Mouse (Mus musculus) midbrain, embryonic 13.5 days (tissue): ENCODE measurements around the gene Rac3. TPM values are rescaled to one million over a fixed set of nuclear protein-coding genes. Genes with fewer than 3 reads are reported as not detected.

Source experiments
- ATAC-seq: fragments of 200-750 bp; cut with Nextera tagmentation; 2 replicates; pipeline ENCODE4 v1.8.0; 2017; ENCODE audit warnings: mild to moderate bottlenecking, moderate TSS enrichment, moderate library complexity
- H3K27ac ChIP-seq: fragments of 300-500 bp; sonication (generic); 2 replicates; pipeline ENCODE4 v1.5.1; 2015; ENCODE audit warnings: inconsistent platforms, mild to moderate bottlenecking, moderate library complexity
- H3K27me3 ChIP-seq: fragments of 300-500 bp; sonication (generic); 2 replicates; pipeline ENCODE4 v1.6.1; 2015; ENCODE audit warnings: mild to moderate bottlenecking, inconsistent platforms
- H3K36me3 ChIP-seq: fragments of 300-500 bp; sonication (generic); 2 replicates; pipeline ENCODE4 v1.6.1; 2015; ENCODE audit warnings: mild to moderate bottlenecking, inconsistent platforms
- H3K4me1 ChIP-seq: fragments of 300-500 bp; sonication (generic); replicated peaks from 2 replicates; pipeline ENCODE4 v1.6.1; 2015; ENCODE audit warnings: inconsistent platforms
- H3K4me2 ChIP-seq: fragments of 300-500 bp; sonication (generic); replicated peaks from 2 replicates; pipeline ENCODE4 v1.6.1; 2015; ENCODE audit warnings: moderate library complexity, mild to moderate bottlenecking, inconsistent platforms
- H3K4me3 ChIP-seq: fragments of 300-500 bp; sonication (generic); replicated peaks from 2 replicates; pipeline ENCODE4 v1.5.1; 2015; ENCODE audit warnings: mild to moderate bottlenecking, inconsistent platforms
- H3K9ac ChIP-seq: fragments of 300-500 bp; sonication (generic); replicated peaks from 2 replicates; pipeline ENCODE4 v1.6.1; 2015; ENCODE audit warnings: mild to moderate bottlenecking, inconsistent platforms
- H3K9me3 ChIP-seq: fragments of 300-500 bp; sonication (generic); 2 replicates; pipeline ENCODE4 v1.6.1; 2016; ENCODE audit warnings: mild to moderate bottlenecking, inconsistent platforms
- whole genome bisulfite sequencing: fragments of 180-500 bp; shearing (Covaris S2); methylation state at CpG from one replicate; pipeline ENCODE4 v1.1.7; 2015; 5-methylcytosine and 5-hydroxymethylcytosine counted together
- polyA plus RNA-seq: library from polyadenylated mRNA; unstranded; fragments of >200 nt; fragmentation: Nextera tagmentation; extraction: Ambion mirVana; gene quantifications from 2 replicates; pipeline ENCODE4 v1.2.1, GENCODE M21; 2015

The Rac3 gene
- polyA plus RNA-seq, 1 experiment from 2014 or later: 218 TPM

- Histone ChIP-seq H3K27ac (no peak overlapping the region), H3K9me3 (no peaks in the 10 kb centered on the region), H3K4me3 (no peak overlapping the region), H3K4me2 (no peak overlapping the region), H3K36me3 (peaks cover 79% of the 10 kb centered on the region), H3K4me1 (peaks cover 2% of the 10 kb centered on the region), H3K9ac (no peak overlapping the region), H3K27me3 (no peaks in the 10 kb centered on the region)
- ATAC-seq: no peak
- WGBS: 83% methylated on average over 3 of the region's 3 CpGs
Measured at GRCm38 (mm10) chr11:120689365-120689764, 31.9 kb upstream of the Rac3 start.

GRCm38 (mm10) chr11:120692471-120693011 is 28.7 kb upstream of the Rac3 start:
- Histone ChIP-seq H3K36me3 (peaks cover 75% of the 10 kb centered on the region), H3K27me3 (no peaks in the 10 kb centered on the region), H3K27ac (no peak overlapping the region), H3K4me2 (no peak overlapping the region), H3K4me1 (peaks cover 20% of the 10 kb centered on the region), H3K9me3 (no peaks in the 10 kb centered on the region), H3K9ac (no peak overlapping the region), H3K4me3 (no peak overlapping the region)
- no peak for ATAC-seq
- 95% methylated on average over 4 of the region's 4 CpGs for WGBS

GRCm38 (mm10) chr11:120693461-120693860 is 27.8 kb upstream of the Rac3 start:
- H3K9me3 ChIP-seq: no peaks in the 10 kb centered on the region
- no peak for ATAC-seq
- no peaks in the 10 kb centered on the region for H3K27me3 ChIP-seq
- H3K4me2 ChIP-seq: no peak overlapping the region
- H3K4me3 ChIP-seq: no peak overlapping the region
- H3K9ac ChIP-seq: no peak overlapping the region
- WGBS: 56% methylated on average over 3 of the region's 3 CpGs
- no peak overlapping the region for H3K27ac ChIP-seq
- peaks cover 20% of the 10 kb centered on the region for H3K4me1 ChIP-seq
- H3K36me3 ChIP-seq: peaks cover 70% of the 10 kb centered on the region

- ATAC-seq: peak; percentile 77
- no peak overlapping the region for H3K4me2 ChIP-seq
- H3K36me3 ChIP-seq: peaks cover 70% of the 10 kb centered on the region
Measured at GRCm38 (mm10) chr11:120695184-120695583, 26.1 kb upstream of the Rac3 start.

GRCm38 (mm10) chr11:120695641-120696040 is 25.6 kb upstream of the Rac3 start:
- ATAC-seq: peak; percentile 72
- no peaks in the 10 kb centered on the region for H3K9me3 ChIP-seq
- H3K27ac ChIP-seq: peak overlapping the region; percentile 80
- peaks cover 70% of the 10 kb centered on the region for H3K36me3 ChIP-seq
- WGBS: 35% methylated on average over 12 of the region's 12 CpGs
- no peak overlapping the region for H3K4me3 ChIP-seq
- H3K4me2 ChIP-seq: 0 out of 2 replicates have a peak overlapping the region, but pooled peaks have one; percentile 2
- no peaks in the 10 kb centered on the region for H3K27me3 ChIP-seq
- H3K9ac ChIP-seq: peak overlapping the region; percentile 39; the same call in 1 of the 2 replicates
- H3K4me1 ChIP-seq: peaks cover 20% of the 10 kb centered on the region

More at GRCm38 (mm10) chr11:120695184-120695583, 26.1 kb upstream of the Rac3 start:
- Histone ChIP-seq H3K27me3 (no peaks in the 10 kb centered on the region), H3K9ac (no peak overlapping the region), H3K27ac (peak overlapping the region; percentile 80), H3K9me3 (no peaks in the 10 kb centered on the region), H3K4me3 (no peak overlapping the region), H3K4me1 (peaks cover 20% of the 10 kb centered on the region)
- WGBS: 28% methylated on average over 4 of the region's 4 CpGs

- Histone ChIP-seq H3K36me3 (peaks cover 75% of the 10 kb centered on the region), H3K27ac (no peak overlapping the region), H3K4me2 (no peak overlapping the region), H3K9me3 (no peaks in the 10 kb centered on the region), H3K4me3 (no peak overlapping the region), H3K9ac (no peak overlapping the region), H3K27me3 (no peaks in the 10 kb centered on the region), H3K4me1 (peaks cover 20% of the 10 kb centered on the region)
- no peak for ATAC-seq
- 92% methylated on average over 6 of the region's 6 CpGs for WGBS
Measured at GRCm38 (mm10) chr11:120696568-120696967, 24.7 kb upstream of the Rac3 start.

- 68% methylated on average over 10 of the region's 10 CpGs for WGBS
- Histone ChIP-seq H3K36me3 (peaks cover 75% of the 10 kb centered on the region), H3K27me3 (no peaks in the 10 kb centered on the region), H3K4me2 (no peak overlapping the region), H3K4me1 (peaks cover 20% of the 10 kb centered on the region), H3K4me3 (no peak overlapping the region), H3K9ac (no peak overlapping the region), H3K27ac (no peak overlapping the region), H3K9me3 (no peaks in the 10 kb centered on the region)
- no peak for ATAC-seq
Measured at GRCm38 (mm10) chr11:120697741-120698140, 23.5 kb upstream of the Rac3 start.

- 45% methylated on average over 15 of the region's 15 CpGs for WGBS
- ATAC-seq: no peak
- Histone ChIP-seq H3K9me3 (no peaks in the 10 kb centered on the region), H3K27me3 (no peaks in the 10 kb centered on the region), H3K4me3 (no peak overlapping the region), H3K9ac (peak overlapping the region; percentile 42), H3K4me1 (peaks cover 45% of the 10 kb centered on the region), H3K4me2 (no peak overlapping the region), H3K36me3 (peaks cover 45% of the 10 kb centered on the region), H3K27ac (0 out of 2 replicates have a peak overlapping the region, but pooled peaks have one; percentile 25)
Measured at GRCm38 (mm10) chr11:120703696-120704454, 17.4 kb upstream of the Rac3 start.

GRCm38 (mm10) chr11:120704486-120705325 is 16.6 kb upstream of the Rac3 start:
- WGBS: 17% methylated on average over 8 of the region's 8 CpGs
- H3K27ac ChIP-seq: peak overlapping the region; percentile 61
- H3K36me3 ChIP-seq: peaks cover 45% of the 10 kb centered on the region
- peak; percentile 12; the same call in 1 of the 2 replicates for ATAC-seq
- H3K4me3 ChIP-seq: no peak overlapping the region
- 0 out of 2 replicates have a peak overlapping the region, but pooled peaks have one; percentile 3 for H3K4me2 ChIP-seq
- H3K4me1 ChIP-seq: peaks cover 45% of the 10 kb centered on the region
- no peaks in the 10 kb centered on the region for H3K27me3 ChIP-seq
- no peaks in the 10 kb centered on the region for H3K9me3 ChIP-seq
- H3K9ac ChIP-seq: peak overlapping the region; percentile 42

- H3K4me3 ChIP-seq: no peak overlapping the region
- no peaks in the 10 kb centered on the region for H3K27me3 ChIP-seq
- 58% methylated on average over 5 of the region's 5 CpGs for WGBS
- H3K4me2 ChIP-seq: no peak overlapping the region
- peaks cover 45% of the 10 kb centered on the region for H3K4me1 ChIP-seq
- no peak overlapping the region for H3K9ac ChIP-seq
- ATAC-seq: no peak
- peaks cover 45% of the 10 kb centered on the region for H3K36me3 ChIP-seq
- peak overlapping the region; percentile 67; the same call in 1 of the 2 replicates for H3K27ac ChIP-seq
- no peaks in the 10 kb centered on the region for H3K9me3 ChIP-seq
Measured at GRCm38 (mm10) chr11:120706120-120706519, 15.2 kb upstream of the Rac3 start.

GRCm38 (mm10) chr11:120707225-120707624 is 14.0 kb upstream of the Rac3 start:
- Histone ChIP-seq H3K4me1 (peaks cover 46% of the 10 kb centered on the region), H3K9ac (peak overlapping the region; percentile 36), H3K4me2 (0 out of 2 replicates have a peak overlapping the region, but pooled peaks have one; percentile 9), H3K36me3 (peaks cover 41% of the 10 kb centered on the region), H3K27me3 (no peaks in the 10 kb centered on the region), H3K27ac (peak overlapping the region; percentile 67), H3K4me3 (no peak overlapping the region), H3K9me3 (no peaks in the 10 kb centered on the region)
- peak; percentile 39; the same call in 1 of the 2 replicates for ATAC-seq
- 5% methylated on average over 12 of the region's 12 CpGs for WGBS
